Mouse (Mus musculus): Measurements from ENCODE around the gene Rsph10b.

- TF ChIP-seq CEBPB (IDR thresholded peaks at IDR 0.05; ENCODE audit: insufficient read depth, poor library complexity, severe bottlenecking) (no peak), SRF (IDR thresholded peaks at IDR 0.05; ENCODE audit: control insufficient read depth, insufficient read length, low read depth) (no peak), POLR2A (IDR thresholded peaks at IDR 0.05; ENCODE audit: insufficient read length, low read depth) (no peak), MAX (IDR thresholded peaks at IDR 0.05; ENCODE audit: low read depth) (no peak), POLR2AphosphoS2 (IDR thresholded peaks at IDR 0.05; ENCODE audit: insufficient read length, low read depth) (no peak), TCF12 (IDR thresholded peaks at IDR 0.05; ENCODE audit: insufficient read depth, poor library complexity, severe bottlenecking) (no peak), USF1 (IDR thresholded peaks at IDR 0.05; ENCODE audit: low read depth) (no peak), MYOD1 (IDR thresholded peaks at IDR 0.05; ENCODE audit: control insufficient read depth in 1 of 3, insufficient read length in 2 of 3, low read depth in 2 of 3) (no peak), TCF3 (IDR thresholded peaks at IDR 0.05; ENCODE audit: insufficient read length, low read depth) (no peak), E2F4 (IDR thresholded peaks at IDR 0.05; ENCODE audit: insufficient read depth) (no peak), MYOG (IDR thresholded peaks at IDR 0.05; ENCODE audit: control insufficient read depth in 1 of 3, insufficient read depth in 1 of 3, insufficient read length in 2 of 3, low read depth in 2 of 3) (no peak)
Observed at GRCm38 (mm10) chr5:143961176-143961575, 28.3 kb downstream of the Rsph10b start.

Measured in myocyte (in vitro differentiated cells).